Mouse (Mus musculus) myocyte (in vitro differentiated cells): ENCODE measurements around the gene D930048N14Rik. TPM values are rescaled to one million over a fixed set of nuclear protein-coding genes. Genes with fewer than 3 reads are reported as not detected.
A peak's percentile ranks its signal among the peaks of the same experiment; 100 is the strongest.

Experiments
- H3K27me3 ChIP-seq: one replicate; pipeline ENCODE4 v1.6.1; 2011; ENCODE audit not compliant: control insufficient read depth, insufficient read depth, insufficient read length
- H3K36me3 ChIP-seq: one replicate; pipeline ENCODE4 v1.6.1; 2011; ENCODE audit not compliant: control insufficient read depth, insufficient read depth
- H3K4me2 ChIP-seq: one replicate; pipeline ENCODE4 v1.6.1; 2011; ENCODE audit warnings: low read depth, control low read depth
- H3K4me3 ChIP-seq: one replicate; pipeline ENCODE4 v1.5.1; 2011; ENCODE audit warnings: mild to moderate bottlenecking, control low read depth, moderate library complexity
- H3K79me2 ChIP-seq: one replicate; pipeline ENCODE4 v1.6.1; 2011; ENCODE audit not compliant: control insufficient read depth, insufficient read depth
- H3ac ChIP-seq: one replicate; pipeline ENCODE4 v1.6.1; 2011; ENCODE audit not compliant: control insufficient read depth, insufficient read length
- CEBPB ChIP-seq: IDR thresholded peaks from 2 replicates; pipeline ENCODE4 v1.6.1; 2011; ENCODE audit warnings: mild to moderate bottlenecking, moderate library complexity; ENCODE audit not compliant: poor library complexity, insufficient read depth, severe bottlenecking
- E2F4 ChIP-seq: IDR thresholded peaks from one replicate; pipeline ENCODE4 v1.6.1; 2011; ENCODE audit warnings: mild to moderate bottlenecking, control low read depth, moderate library complexity; ENCODE audit not compliant: insufficient read depth
- MAX ChIP-seq: IDR thresholded peaks from one replicate; pipeline ENCODE4 v1.6.1; 2011; ENCODE audit warnings: low read depth, mild to moderate bottlenecking, control low read depth
- MYOD1 ChIP-seq, 3 experiments: IDR thresholded peaks; one replicate each; pipeline ENCODE4 v1.6.1; 2011; ENCODE audit warnings: control low read depth in 2 of 3, low read depth in 2 of 3, mild to moderate bottlenecking in 2 of 3, moderate library complexity in 1 of 3; ENCODE audit not compliant: insufficient read length in 2 of 3, control insufficient read depth in 1 of 3
- MYOG ChIP-seq, 3 experiments: IDR thresholded peaks; one replicate each; pipeline ENCODE4 v1.6.1; 2011; ENCODE audit warnings: control low read depth in 2 of 3, low read depth in 2 of 3, mild to moderate bottlenecking in 2 of 3; ENCODE audit not compliant: insufficient read length in 2 of 3, control insufficient read depth in 1 of 3, insufficient read depth in 1 of 3
- POLR2A ChIP-seq: IDR thresholded peaks from one replicate; pipeline ENCODE4 v1.6.1; 2011; ENCODE audit warnings: low read depth, mild to moderate bottlenecking, control low read depth, moderate library complexity; ENCODE audit not compliant: insufficient read length
- POLR2AphosphoS2 ChIP-seq: IDR thresholded peaks from one replicate; pipeline ENCODE4 v1.6.1; 2011; ENCODE audit warnings: low read depth, control low read depth; ENCODE audit not compliant: insufficient read length
- REST ChIP-seq: IDR thresholded peaks from one replicate; pipeline ENCODE4 v1.6.1; 2011; ENCODE audit warnings: mild to moderate bottlenecking, control low read depth, moderate library complexity; ENCODE audit not compliant: insufficient read depth, insufficient read length
- SRF ChIP-seq: IDR thresholded peaks from one replicate; pipeline ENCODE4 v1.6.1; 2011; ENCODE audit warnings: low read depth; ENCODE audit not compliant: control insufficient read depth, insufficient read length
- TCF12 ChIP-seq: IDR thresholded peaks from one replicate; pipeline ENCODE4 v1.6.1; 2011; ENCODE audit warnings: mild to moderate bottlenecking, control low read depth; ENCODE audit not compliant: poor library complexity, insufficient read depth, severe bottlenecking
- TCF3 ChIP-seq: IDR thresholded peaks from one replicate; pipeline ENCODE4 v1.6.1; 2011; ENCODE audit warnings: low read depth, control low read depth; ENCODE audit not compliant: insufficient read length
- USF1 ChIP-seq: IDR thresholded peaks from one replicate; pipeline ENCODE4 v1.6.1; 2011; ENCODE audit warnings: low read depth, mild to moderate bottlenecking, control low read depth, moderate library complexity
- polyA plus RNA-seq: library from polyadenylated mRNA; unstranded; fragments of >200 nt; fragmentation: generic; extraction: Trizol; gene quantifications from one replicate; pipeline ENCODE4 v1.2.1, GENCODE M21; 2012; ENCODE audit warnings: missing spikeins

The D930048N14Rik gene
- polyA plus RNA-seq, 1 experiment = 0.25 TPM

DNA sequence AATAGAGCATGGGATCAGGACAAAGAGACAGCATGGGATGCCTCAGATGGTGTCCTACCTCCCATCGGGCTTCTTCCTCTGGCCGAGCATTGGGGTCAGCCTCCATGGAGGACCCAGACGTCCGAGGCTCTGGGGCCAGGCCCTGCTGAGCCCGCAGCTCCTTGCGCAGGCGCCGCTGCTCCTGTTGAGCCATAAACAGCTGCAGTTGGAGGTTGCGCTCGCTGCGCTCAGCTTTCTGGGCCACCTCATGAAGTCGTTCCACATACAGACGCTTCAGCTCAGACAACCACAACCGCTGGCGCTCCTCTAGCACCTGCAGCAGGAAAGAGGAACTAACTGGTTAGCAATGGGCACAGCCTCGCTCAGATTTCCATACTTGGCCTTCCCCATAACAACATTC is 6.5 kb upstream of the D930048N14Rik start:
- Histone ChIP-seq H3K79me2 (no peaks in the 10 kb centered on the region), H3K27me3 (no peaks in the 10 kb centered on the region), H3K4me2 (no peak overlapping the region), H3K4me3 (no peak overlapping the region), H3ac (no peak overlapping the region), H3K36me3 (peaks cover 3% of the 10 kb centered on the region)
- TF ChIP-seq SRF (no peak), TCF12 (no peak), REST (no peak), E2F4 (no peak), MYOD1 (IDR thresholded peaks at IDR 0.05; ENCODE audit: control insufficient read depth in 1 of 3, insufficient read length in 2 of 3, low read depth in 2 of 3) (no peak), MAX (no peak), POLR2A (no peak), CEBPB (no peak), USF1 (no peak), MYOG (IDR thresholded peaks at IDR 0.05; ENCODE audit: control insufficient read depth in 1 of 3, insufficient read depth in 1 of 3, insufficient read length in 2 of 3, low read depth in 2 of 3) (no peak), TCF3 (no peak), POLR2AphosphoS2 (no peak)

- Histone ChIP-seq H3K36me3 (peaks cover 3% of the 10 kb centered on the region), H3ac (no peak overlapping the region), H3K27me3 (no peaks in the 10 kb centered on the region), H3K4me3 (no peak overlapping the region), H3K4me2 (no peak overlapping the region), H3K79me2 (no peaks in the 10 kb centered on the region)
- TF ChIP-seq TCF12 (no peak), SRF (no peak), POLR2AphosphoS2 (no peak), E2F4 (no peak), REST (no peak), CEBPB (no peak), MYOG (IDR thresholded peaks at IDR 0.05; ENCODE audit: control insufficient read depth in 1 of 3, insufficient read depth in 1 of 3, insufficient read length in 2 of 3, low read depth in 2 of 3) (no peak), USF1 (no peak), MAX (no peak), MYOD1 (IDR thresholded peaks at IDR 0.05; ENCODE audit: control insufficient read depth in 1 of 3, insufficient read length in 2 of 3, low read depth in 2 of 3) (no peak), POLR2A (no peak)
Observed at GRCm38 (mm10) chr11:51645293-51645692, 5.5 kb upstream of the D930048N14Rik start.

- TF ChIP-seq POLR2AphosphoS2 = no peak
- no peak for TF ChIP-seq SRF
- no peak for TF ChIP-seq CEBPB
- no peak for TF ChIP-seq TCF12
- TF ChIP-seq TCF3 = no peak
- TF ChIP-seq MAX = no peak
- TF ChIP-seq MYOD1 (IDR thresholded peaks at IDR 0.05; ENCODE audit: control insufficient read depth in 1 of 3, insufficient read length in 2 of 3, low read depth in 2 of 3) = no peak
- no peak for TF ChIP-seq E2F4
- TF ChIP-seq MYOG (IDR thresholded peaks at IDR 0.05; ENCODE audit: control insufficient read depth in 1 of 3, insufficient read depth in 1 of 3, insufficient read length in 2 of 3, low read depth in 2 of 3) = no peak
- TF ChIP-seq POLR2A = no peak
- TF ChIP-seq USF1 = no peak
- no peak for TF ChIP-seq REST
- Histone ChIP-seq H3K4me2 (no peak overlapping the region), H3K36me3 (peaks cover 3% of the 10 kb centered on the region), H3K27me3 (no peaks in the 10 kb centered on the region), H3K79me2 (no peaks in the 10 kb centered on the region), H3ac (no peak overlapping the region), H3K4me3 (no peak overlapping the region)
Observed at GRCm38 (mm10) chr11:51646245-51646644, 4.5 kb upstream of the D930048N14Rik start.

DNA sequence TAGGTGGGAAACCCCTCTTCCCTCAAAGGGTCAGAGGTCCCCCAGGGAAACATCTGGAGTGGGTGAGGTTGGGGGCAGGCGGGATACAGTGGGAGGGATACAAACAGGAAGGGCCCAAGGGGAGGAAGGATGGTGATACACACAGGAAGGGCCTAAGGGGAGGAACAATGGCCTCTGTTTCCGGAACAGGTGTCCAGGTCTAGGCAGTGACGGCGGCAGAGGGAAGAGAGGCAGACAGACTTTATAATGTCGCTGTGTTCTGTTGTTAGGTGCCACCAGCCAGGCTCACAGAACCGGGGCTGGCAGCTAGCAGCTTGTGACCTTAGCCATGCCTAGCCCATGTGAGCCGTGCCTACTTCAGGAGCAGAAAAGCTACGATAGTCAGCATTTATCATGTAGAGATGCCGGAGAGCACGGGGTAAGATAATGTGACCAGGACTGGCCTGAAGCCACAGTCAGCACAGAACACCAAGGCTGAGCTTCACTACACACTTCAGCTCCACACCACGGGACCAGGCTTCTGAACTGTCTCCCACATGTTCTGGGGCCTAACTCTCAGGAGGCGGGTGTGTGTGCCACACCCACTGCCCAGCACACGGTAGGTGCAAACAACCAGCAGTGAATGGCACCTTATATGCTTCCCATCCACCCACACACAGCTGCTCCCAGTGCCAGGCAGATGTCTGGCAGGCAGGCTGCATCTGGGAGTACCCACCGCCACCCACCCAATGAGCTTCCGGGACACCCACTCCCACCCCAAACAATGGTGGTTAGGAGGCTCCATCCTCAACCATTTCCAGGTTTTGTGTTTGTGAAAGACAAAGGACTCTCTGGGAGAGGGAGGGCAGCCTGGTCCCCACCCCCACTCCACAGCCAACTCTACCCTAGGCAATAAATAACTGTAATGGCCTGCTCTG is 3.7 kb upstream of the D930048N14Rik start:
- H3K36me3 ChIP-seq = peaks cover 3% of the 10 kb centered on the region
- no peak overlapping the region for H3K4me3 ChIP-seq
- H3ac ChIP-seq = no peak overlapping the region
- H3K79me2 ChIP-seq = no peaks in the 10 kb centered on the region
- peak overlapping the region; percentile 21 for H3K4me2 ChIP-seq
- H3K27me3 ChIP-seq = no peaks in the 10 kb centered on the region
- TF ChIP-seq TCF12 = peak; percentile 26
- TF ChIP-seq MAX = no peak
- no peak for TF ChIP-seq POLR2AphosphoS2
- TF ChIP-seq MYOG (IDR thresholded peaks at IDR 0.05; ENCODE audit: control insufficient read depth in 1 of 3, insufficient read depth in 1 of 3, insufficient read length in 2 of 3, low read depth in 2 of 3) = peak in 2 of 3 experiments; percentile 75 to 84
- TF ChIP-seq TCF3 = peak; percentile 48
- peak in 2 of 3 experiments; percentile 78 to 91 for TF ChIP-seq MYOD1 (IDR thresholded peaks at IDR 0.05; ENCODE audit: control insufficient read depth in 1 of 3, insufficient read length in 2 of 3, low read depth in 2 of 3)
